Comparison of ENCODE assay signal across 18 mouse cellular contexts in the genomic region with DNA sequence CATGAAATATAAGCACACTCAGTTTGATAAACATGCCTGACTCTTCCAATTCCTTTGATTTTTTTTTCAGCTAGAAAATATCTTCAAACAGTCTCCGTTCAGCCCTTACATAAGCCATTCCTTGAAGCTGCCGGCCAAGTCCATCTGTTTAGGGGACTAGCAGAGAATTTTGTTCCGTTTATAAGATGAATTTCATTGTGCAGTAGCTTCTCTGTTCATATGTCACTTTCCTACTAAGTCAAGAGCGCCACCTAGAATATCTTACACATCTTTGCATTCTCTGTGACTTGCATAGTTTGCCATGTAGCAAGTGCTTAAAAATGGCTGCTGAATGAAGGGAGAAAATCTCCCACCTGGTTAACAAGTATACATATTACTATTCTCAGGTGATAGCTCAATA. TPM values are rescaled to one million over a fixed set of nuclear protein-coding genes. Genes with fewer than 3 reads are reported as not detected.
DNase-seq lines count a peak whose midpoint lies in the region; ATAC-seq and TF ChIP-seq lines count a peak whose summit lies in the region.
"Had no signal": no experiment of that assay in that cellular context is flagged by ENCODE, and none has a peak within 500 bp of the region (broad histone marks: within the 10 kb centered on the region; RNA-seq: fewer than 3 reads in every experiment).

No protein-coding gene starts in this region.

- H3K4me2 ChIP-seq in intestine, postnatal 0 days (replicated peaks; ENCODE audit: low read depth): no peak overlapping the region
- no peak overlapping the region for H3K4me2 ChIP-seq in intestine, embryonic 15.5 days (replicated peaks)
- no peak overlapping the region for H3K4me2 ChIP-seq in midbrain, postnatal 0 days (ENCODE audit: low read depth, low read length, poor library complexity, severe bottlenecking)
- no peak overlapping the region for H3K4me2 ChIP-seq in midbrain, embryonic 16.5 days (ENCODE audit: low read length)
- H3K4me2 ChIP-seq: hindbrain, embryonic 13.5 days; liver, embryonic 12.5 days had no signal

- peak; percentile 13; the same call in 1 of the 2 replicates for TF ChIP-seq CTCF in cerebellum, adult 2 months (IDR thresholded peaks at IDR 0.05; ENCODE audit: borderline replicate concordance, insufficient read depth, low read depth, low read length)
- peak; percentile 33; the same call in 1 of the 2 replicates for TF ChIP-seq CTCF in intestine, postnatal 0 days (IDR thresholded peaks at IDR 0.05; ENCODE audit: low read depth)
- peak; percentile 45 for TF ChIP-seq CTCF in midbrain, postnatal 0 days (IDR thresholded peaks at IDR 0.05)

- H3K4me3 ChIP-seq in cerebellum, adult 2 months (replicated peaks; ENCODE audit: insufficient read depth, low read depth, low read length): no peak overlapping the region
- no peak overlapping the region for H3K4me3 ChIP-seq in intestine, postnatal 0 days (ENCODE audit: low read depth, low read length)
- H3K4me3 ChIP-seq in intestine, embryonic 15.5 days (replicated peaks): no peak overlapping the region
- H3K4me3 ChIP-seq in midbrain, postnatal 0 days (ENCODE audit: low read depth, low read length): no peak overlapping the region
- H3K4me3 ChIP-seq in midbrain, embryonic 16.5 days (ENCODE audit: low read depth, low read length): no peak overlapping the region
- H3K4me3 ChIP-seq: heart, embryonic 10.5 days; hindbrain, embryonic 13.5 days; liver, embryonic 12.5 days had no signal

- ATAC-seq in intestine, postnatal 0 days: no peak
- ATAC-seq in intestine, embryonic 15.5 days: no peak
- no peak for ATAC-seq in midbrain, postnatal 0 days (ENCODE audit: low FRiP score)
- ATAC-seq in midbrain, embryonic 16.5 days: no peak
- no peak for ATAC-seq in erythroid progenitor cell, adult 5-6 weeks (replicated peaks; ENCODE audit: low FRiP score, poor library complexity, severe bottlenecking)
- ATAC-seq: liver, embryonic 12.5 days; Patski had no signal

- H3K36me3 ChIP-seq in intestine, postnatal 0 days (ENCODE audit: control insufficient read depth, insufficient read depth): no peaks in the 10 kb centered on the region
- H3K36me3 ChIP-seq in intestine, embryonic 15.5 days: no peaks in the 10 kb centered on the region
- no peaks in the 10 kb centered on the region for H3K36me3 ChIP-seq in midbrain, postnatal 0 days (ENCODE audit: insufficient read depth, low read length)
- no peaks in the 10 kb centered on the region for H3K36me3 ChIP-seq in midbrain, embryonic 16.5 days (ENCODE audit: control insufficient read depth, insufficient read depth, low read length)
- H3K36me3 ChIP-seq: heart, embryonic 10.5 days; hindbrain, embryonic 13.5 days; liver, embryonic 12.5 days had no signal

- TF ChIP-seq POLR2A in cerebellum, adult 2 months (IDR thresholded peaks at IDR 0.05; ENCODE audit: borderline replicate concordance, insufficient read depth, low read length): no peak

- no peaks in the 10 kb centered on the region for H3K27me3 ChIP-seq in cerebellum, adult 2 months (ENCODE audit: control insufficient read depth, insufficient read depth, low read length)
- H3K27me3 ChIP-seq in intestine, postnatal 0 days (replicated peaks; ENCODE audit: control insufficient read depth, insufficient read depth, low read length): no peaks in the 10 kb centered on the region
- no peaks in the 10 kb centered on the region for H3K27me3 ChIP-seq in intestine, embryonic 15.5 days (replicated peaks)
- H3K27me3 ChIP-seq in midbrain, postnatal 0 days (ENCODE audit: insufficient read depth, low read length): no peaks in the 10 kb centered on the region
- no peaks in the 10 kb centered on the region for H3K27me3 ChIP-seq in midbrain, embryonic 16.5 days (ENCODE audit: control insufficient read depth, insufficient read depth, low read depth, low read length)
- H3K27me3 ChIP-seq: hindbrain, embryonic 13.5 days; liver, embryonic 12.5 days; Patski had no signal

- peak in 1 of 2 experiments; percentile 32 for DNase-seq in cerebellum, adult 2 months
- DNase-seq in cerebellum, adult 11-12 months: no peak
- peak; percentile 27 for DNase-seq in midbrain, postnatal 0 days (ENCODE audit: low spot score)
- peak; percentile 20 for DNase-seq in embryo, embryonic 11 days
- DNase-seq: adrenal gland, adult 8-10 months; kidney, adult 9 months; layer of hippocampus, postnatal 36 days; thymus, postnatal 25 days had no signal

- no peaks in the 10 kb centered on the region for H3K9me3 ChIP-seq in intestine, postnatal 0 days (ENCODE audit: control insufficient read depth)
- H3K9me3 ChIP-seq in intestine, embryonic 15.5 days: no peaks in the 10 kb centered on the region
- no peaks in the 10 kb centered on the region for H3K9me3 ChIP-seq in midbrain, postnatal 0 days (ENCODE audit: low read length)
- H3K9me3 ChIP-seq in midbrain, embryonic 16.5 days (replicated peaks; ENCODE audit: control insufficient read depth, low read length, poor library complexity, severe bottlenecking): no peaks in the 10 kb centered on the region
- H3K9me3 ChIP-seq: heart, embryonic 10.5 days; hindbrain, embryonic 13.5 days; liver, embryonic 12.5 days had no signal

- no peaks in the 10 kb centered on the region for H3K4me1 ChIP-seq in cerebellum, adult 2 months (ENCODE audit: control insufficient read depth, insufficient read depth, low read length)
- H3K4me1 ChIP-seq in intestine, postnatal 0 days (replicated peaks; ENCODE audit: control insufficient read depth, insufficient read depth, low read length): no peaks in the 10 kb centered on the region; the same call in 1 of the 2 replicates
- H3K4me1 ChIP-seq in intestine, embryonic 15.5 days (replicated peaks): 0 out of 2 replicates have a peak, but pooled peaks cover 3% of the 10 kb centered on the region
- H3K4me1 ChIP-seq in midbrain, postnatal 0 days (ENCODE audit: insufficient read depth, low read length): no peaks in the 10 kb centered on the region
- H3K4me1 ChIP-seq in midbrain, embryonic 16.5 days (ENCODE audit: control insufficient read depth, insufficient read depth, low read length): no peaks in the 10 kb centered on the region
- H3K4me1 ChIP-seq: hindbrain, embryonic 13.5 days; liver, embryonic 12.5 days had no signal

- H3K27ac ChIP-seq in cerebellum, adult 2 months (ENCODE audit: insufficient read depth, low read length): no peak overlapping the region
- no peak overlapping the region for H3K27ac ChIP-seq in intestine, postnatal 0 days (ENCODE audit: low read depth, low read length)
- H3K27ac ChIP-seq in intestine, embryonic 15.5 days: no peak overlapping the region
- H3K27ac ChIP-seq in midbrain, postnatal 0 days (ENCODE audit: low read depth, low read length): no peak overlapping the region
- H3K27ac ChIP-seq in midbrain, embryonic 16.5 days (ENCODE audit: low read length): no peak overlapping the region
- H3K27ac ChIP-seq: heart, embryonic 10.5 days; hindbrain, embryonic 13.5 days; liver, embryonic 12.5 days; macrophage had no signal

- no peak overlapping the region for H3K9ac ChIP-seq in intestine, postnatal 0 days (ENCODE audit: low read depth, low read length)
- H3K9ac ChIP-seq in intestine, embryonic 15.5 days: no peak overlapping the region
- H3K9ac ChIP-seq in midbrain, postnatal 0 days (replicated peaks; ENCODE audit: low read length, poor library complexity, severe bottlenecking): no peak overlapping the region
- H3K9ac ChIP-seq in midbrain, embryonic 16.5 days (ENCODE audit: low read depth, low read length): no peak overlapping the region
- H3K9ac ChIP-seq: hindbrain, embryonic 13.5 days; liver, embryonic 12.5 days had no signal

- WGBS in cerebellum, adult 2 months: 35% methylated on average over 4 of the region's 4 CpGs
- WGBS in intestine, postnatal 0 days: 58% methylated on average over 4 of the region's 4 CpGs
- 54% methylated on average over 4 of the region's 4 CpGs for WGBS in intestine, embryonic 15.5 days
- WGBS in midbrain, postnatal 0 days: 67% methylated on average over 4 of the region's 4 CpGs
- WGBS in midbrain, embryonic 16.5 days: 74% methylated on average over 4 of the region's 4 CpGs

RNA-seq across cellular contexts. Expression of gene Vcam1, which starts 51.0 kb away (rescaled TPM):
- polyA plus RNA-seq in cerebellum, adult 2 months (2012; rRNA removed): 9.1 and 9.3 TPM in 2 replicates
- 6.4 and 7.2 TPM in 2 replicates for polyA plus RNA-seq in intestine, postnatal 0 days (2015; fragmentation: Nextera tagmentation; extraction: Ambion mirVana)
- 17.0 and 18.9 TPM in 2 replicates for polyA plus RNA-seq in intestine, embryonic 15.5 days (2015; fragmentation: Nextera tagmentation; extraction: Ambion mirVana)
- total RNA-seq in midbrain, postnatal 0 days (2014; rRNA removed): 36.2 and 46.4 TPM in 2 replicates
- 34.4 and 37.5 TPM in 2 replicates for polyA plus RNA-seq in midbrain, postnatal 0 days (2015; fragmentation: Nextera tagmentation; extraction: Ambion mirVana)
- 30.8 and 39.8 TPM in 2 replicates for polyA plus RNA-seq in midbrain, embryonic 16.5 days (2015; fragmentation: Nextera tagmentation; extraction: Ambion mirVana)
- 122 and 150 TPM in 2 replicates for total RNA-seq in erythroid progenitor cell, adult 5-6 weeks (2015; ENCODE audit: low replicate concordance)
- 75.3 and 92.5 TPM in 2 replicates for total RNA-seq in erythroid progenitor cell, adult 5-6 weeks (2017; ENCODE audit: low replicate concordance)
- total RNA-seq: monocyte, adult 5-6 weeks had no signal
